In the genomic region with DNA sequence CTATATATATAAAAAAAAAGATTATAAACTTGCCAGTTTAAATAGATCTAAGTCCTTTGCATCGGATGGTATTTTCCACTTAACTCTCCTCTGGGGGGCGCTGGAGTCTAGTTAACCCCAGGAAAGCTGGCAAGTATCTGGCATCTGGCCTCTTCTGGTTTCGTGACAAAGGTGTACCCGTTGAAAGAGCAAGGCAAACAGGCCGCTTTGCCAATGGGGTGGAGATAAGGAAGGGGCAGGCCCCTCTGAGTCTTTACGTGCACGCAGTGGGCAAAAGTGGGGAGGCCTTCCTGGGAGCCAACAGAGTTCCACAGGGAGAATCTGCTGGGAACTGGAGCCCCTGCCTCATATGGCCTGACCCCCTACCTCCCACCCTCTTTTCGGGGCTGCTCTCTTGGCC, we compare ENCODE assay signal across 7 mouse cellular contexts.
DNase-seq lines count a peak whose midpoint lies in the region; ATAC-seq and TF ChIP-seq lines count a peak whose summit lies in the region.

No protein-coding gene starts in this region.

- no peak for ATAC-seq in forebrain, embryonic 16.5 days
- ATAC-seq in hematopoietic stem cell, adult 5-6 weeks (replicated peaks in 1 of 2; ENCODE audit: insufficient read depth in 1 of 2, low FRiP score in 2 of 2, low TSS enrichment in 1 of 2, low read depth in 1 of 2, poor library complexity in 2 of 2, severe bottlenecking in 2 of 2): peak; percentile 69 to 85
- ATAC-seq in megakaryocyte-erythroid progenitor cell, adult 5-6 weeks (replicated peaks; ENCODE audit: low FRiP score, low TSS enrichment, poor library complexity, severe bottlenecking): peak; percentile 81
- peak; percentile 73; the same call in 1 of the 2 replicates for ATAC-seq in stomach, embryonic 14.5 days (ENCODE audit: insufficient number of reproducible peaks, insufficient read depth, low FRiP score, low read depth)

- no peaks in the 10 kb centered on the region for H3K36me3 ChIP-seq in forebrain, embryonic 16.5 days (ENCODE audit: control insufficient read depth, insufficient read depth)
- no peaks in the 10 kb centered on the region for H3K36me3 ChIP-seq in stomach, embryonic 14.5 days (ENCODE audit: control insufficient read depth, insufficient read depth, low read length)

- TF ChIP-seq CTCF in bone marrow, adult 2 months (IDR thresholded peaks at IDR 0.05; ENCODE audit: control insufficient read depth, insufficient read depth, low read length): peak; percentile 32; the same call in 1 of the 2 replicates

- H3K4me1 ChIP-seq in bone marrow, adult 2 months (ENCODE audit: control insufficient read depth, insufficient read depth, low read length): no peaks in the 10 kb centered on the region; the same call in none of the 2 replicates
- 0 out of 2 replicates have a peak, but pooled peaks cover 7% of the 10 kb centered on the region for H3K4me1 ChIP-seq in forebrain, embryonic 16.5 days (replicated peaks; ENCODE audit: control insufficient read depth, insufficient read depth, low read length)
- peaks cover 20% of the 10 kb centered on the region for H3K4me1 ChIP-seq in stomach, embryonic 14.5 days (ENCODE audit: control insufficient read depth, insufficient read depth, low read length)

- DNase-seq in NIH3T3 (ENCODE audit: low read depth): peak; percentile 65
- DNase-seq in layer of hippocampus, postnatal 10 days (ENCODE audit: low spot score in 2 of 2): peak; percentile 68 to 77

- no peaks in the 10 kb centered on the region for H3K9me3 ChIP-seq in forebrain, embryonic 16.5 days (ENCODE audit: control insufficient read depth, low read length)
- no peaks in the 10 kb centered on the region for H3K9me3 ChIP-seq in stomach, embryonic 14.5 days (ENCODE audit: control insufficient read depth, low read depth, low read length)

- H3K4me2 ChIP-seq in forebrain, embryonic 16.5 days (ENCODE audit: low read length): 0 out of 2 replicates have a peak overlapping the region, but pooled peaks have one; percentile 2
- H3K4me2 ChIP-seq in stomach, embryonic 14.5 days (replicated peaks; ENCODE audit: low read depth, low read length): peak overlapping the region; percentile 11; the same call in 1 of the 2 replicates

- 0 out of 2 replicates have a peak overlapping the region, but pooled peaks have one; percentile 9 for H3K9ac ChIP-seq in forebrain, embryonic 16.5 days (replicated peaks; ENCODE audit: low read depth, low read length)
- H3K9ac ChIP-seq in stomach, embryonic 14.5 days (replicated peaks; ENCODE audit: low read depth, low read length): no peak overlapping the region

- WGBS in bone marrow, adult 2 months: 11% methylated on average over 8 of the region's 8 CpGs
- 12% methylated on average over 8 of the region's 8 CpGs for WGBS in forebrain, embryonic 16.5 days
- WGBS in stomach, embryonic 14.5 days: 9% methylated on average over 8 of the region's 8 CpGs

- H3K4me3 ChIP-seq in bone marrow, adult 2 months (replicated peaks; ENCODE audit: control insufficient read depth, low read depth, low read length): no peak overlapping the region
- no peak overlapping the region for H3K4me3 ChIP-seq in forebrain, embryonic 16.5 days (replicated peaks; ENCODE audit: low read length)
- no peak overlapping the region for H3K4me3 ChIP-seq in stomach, embryonic 14.5 days (ENCODE audit: low read depth, low read length)

- no peak for TF ChIP-seq POLR2A in bone marrow, adult 2 months (IDR thresholded peaks at IDR 0.05; ENCODE audit: borderline replicate concordance, control insufficient read depth, low read depth, low read length)

- H3K27me3 ChIP-seq in forebrain, embryonic 16.5 days (replicated peaks; ENCODE audit: control insufficient read depth, insufficient read depth, low read length): no peaks in the 10 kb centered on the region
- H3K27me3 ChIP-seq in stomach, embryonic 14.5 days (ENCODE audit: control insufficient read depth, insufficient read depth, low read length): no peaks in the 10 kb centered on the region

- no peak overlapping the region for H3K27ac ChIP-seq in bone marrow, adult 2 months (ENCODE audit: control insufficient read depth, insufficient read depth, low read depth, low read length, poor library complexity)
- no peak overlapping the region for H3K27ac ChIP-seq in forebrain, embryonic 16.5 days (ENCODE audit: low read length)
- H3K27ac ChIP-seq in stomach, embryonic 14.5 days (ENCODE audit: low read length): peak overlapping the region; percentile 82
